Mouse (Mus musculus): ENCODE results near the gene Foxp1. TPM values are rescaled to one million over a fixed set of nuclear protein-coding genes. Genes with fewer than 3 reads are reported as not detected.

Foxp1 gene
- polyA plus RNA-seq, 1 experiment from 2014 or later: 110 TPM

- Histone ChIP-seq H3K36me3 (ENCODE audit: control insufficient read depth, insufficient read depth, low read length) (no peaks in the 10 kb centered on the region), H3K27me3 (ENCODE audit: control insufficient read depth, insufficient read depth, low read length) (no peaks in the 10 kb centered on the region), H3K4me2 (peak overlapping the region; percentile 67), H3K9me3 (replicated peaks; ENCODE audit: control insufficient read depth, low read length) (0 out of 2 replicates have a peak, but pooled peaks cover 2% of the 10 kb centered on the region), H3K9ac (ENCODE audit: low read depth, low read length) (peak overlapping the region; percentile 52; the same call in 1 of the 2 replicates), H3K4me1 (ENCODE audit: control insufficient read depth, insufficient read depth, low read length) (peaks cover 49% of the 10 kb centered on the region), H3K27ac (ENCODE audit: low read depth, low read length) (peak overlapping the region; percentile 96), H3K4me3 (ENCODE audit: low read depth, low read length) (peak overlapping the region; percentile 44)
- WGBS (ENCODE audit: insufficient replicate concordance): 11% methylated on average over 10 of the region's 10 CpGs
- peak; percentile 50 for ATAC-seq (replicated peaks; ENCODE audit: insufficient number of reproducible peaks, low FRiP score, low TSS enrichment)
Observed at GRCm38 (mm10) chr6:99094339-99094989, 428.1 kb downstream of the Foxp1 start.

GRCm38 (mm10) chr6:99093856-99094255, 428.7 kb downstream of the Foxp1 start:
- H3K27me3 ChIP-seq (ENCODE audit: control insufficient read depth, insufficient read depth, low read length): no peaks in the 10 kb centered on the region
- H3K4me2 ChIP-seq: peak overlapping the region; percentile 67
- no peak overlapping the region for H3K4me3 ChIP-seq (ENCODE audit: low read depth, low read length)
- no peak overlapping the region for H3K9ac ChIP-seq (ENCODE audit: low read depth, low read length)
- H3K27ac ChIP-seq (ENCODE audit: low read depth, low read length): peak overlapping the region; percentile 96
- WGBS (ENCODE audit: insufficient replicate concordance): 25% methylated on average over 2 of the region's 2 CpGs
- 0 out of 2 replicates have a peak, but pooled peaks cover 2% of the 10 kb centered on the region for H3K9me3 ChIP-seq (replicated peaks; ENCODE audit: control insufficient read depth, low read length)
- H3K4me1 ChIP-seq (ENCODE audit: control insufficient read depth, insufficient read depth, low read length): peaks cover 49% of the 10 kb centered on the region
- no peak for ATAC-seq (replicated peaks; ENCODE audit: insufficient number of reproducible peaks, low FRiP score, low TSS enrichment)
- H3K36me3 ChIP-seq (ENCODE audit: control insufficient read depth, insufficient read depth, low read length): no peaks in the 10 kb centered on the region

GRCm38 (mm10) chr6:99093208-99093607, 429.3 kb downstream of the Foxp1 start:
- H3K9ac ChIP-seq (ENCODE audit: low read depth, low read length): no peak overlapping the region
- peaks cover 49% of the 10 kb centered on the region for H3K4me1 ChIP-seq (ENCODE audit: control insufficient read depth, insufficient read depth, low read length)
- H3K36me3 ChIP-seq (ENCODE audit: control insufficient read depth, insufficient read depth, low read length): no peaks in the 10 kb centered on the region
- 0 out of 2 replicates have a peak, but pooled peaks cover 2% of the 10 kb centered on the region for H3K9me3 ChIP-seq (replicated peaks; ENCODE audit: control insufficient read depth, low read length)
- H3K4me3 ChIP-seq (ENCODE audit: low read depth, low read length): no peak overlapping the region
- H3K27ac ChIP-seq (ENCODE audit: low read depth, low read length): peak overlapping the region; percentile 71
- peak overlapping the region; percentile 29 for H3K4me2 ChIP-seq
- ATAC-seq (replicated peaks; ENCODE audit: insufficient number of reproducible peaks, low FRiP score, low TSS enrichment): no peak
- WGBS (ENCODE audit: insufficient replicate concordance): 30% methylated on average over 5 of the region's 5 CpGs
- no peaks in the 10 kb centered on the region for H3K27me3 ChIP-seq (ENCODE audit: control insufficient read depth, insufficient read depth, low read length)

DNA sequence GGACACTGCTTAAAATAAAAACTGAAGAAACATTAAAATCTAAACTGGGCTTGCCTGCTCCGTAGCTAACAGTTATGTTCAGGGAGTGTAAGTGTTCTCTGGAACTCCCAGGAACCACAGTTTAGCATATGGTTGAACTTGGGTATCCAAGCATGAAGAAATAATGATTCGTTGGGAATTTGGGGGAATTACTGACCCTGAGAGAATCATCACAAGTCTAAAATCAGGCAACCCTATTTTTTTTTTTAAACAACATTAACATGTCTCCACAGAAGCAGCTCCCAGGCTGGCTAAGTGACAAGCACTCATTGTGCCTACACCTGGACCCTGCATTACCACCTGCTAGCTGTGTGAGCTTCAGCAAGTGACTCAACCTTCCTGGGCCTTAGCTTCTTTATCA, 430.7 kb downstream of the Foxp1 start:
- no peak for ATAC-seq (replicated peaks; ENCODE audit: insufficient number of reproducible peaks, low FRiP score, low TSS enrichment)
- H3K9ac ChIP-seq (ENCODE audit: low read depth, low read length): no peak overlapping the region
- H3K27me3 ChIP-seq (ENCODE audit: control insufficient read depth, insufficient read depth, low read length): no peaks in the 10 kb centered on the region
- WGBS (ENCODE audit: insufficient replicate concordance): 79% methylated on average over 2 of the region's 2 CpGs
- H3K4me3 ChIP-seq (ENCODE audit: low read depth, low read length): no peak overlapping the region
- H3K4me2 ChIP-seq: no peak overlapping the region
- 0 out of 2 replicates have a peak, but pooled peaks cover 2% of the 10 kb centered on the region for H3K9me3 ChIP-seq (replicated peaks; ENCODE audit: control insufficient read depth, low read length)
- H3K4me1 ChIP-seq (ENCODE audit: control insufficient read depth, insufficient read depth, low read length): peaks cover 47% of the 10 kb centered on the region
- H3K36me3 ChIP-seq (ENCODE audit: control insufficient read depth, insufficient read depth, low read length): no peaks in the 10 kb centered on the region
- H3K27ac ChIP-seq (ENCODE audit: low read depth, low read length): no peak overlapping the region

GRCm38 (mm10) chr6:99087598-99087997, 434.9 kb downstream of the Foxp1 start:
- Histone ChIP-seq H3K4me2 (no peak overlapping the region; the same call in 1 of the 2 replicates), H3K27ac (ENCODE audit: low read depth, low read length) (peak overlapping the region; percentile 13; the same call in 1 of the 2 replicates), H3K27me3 (ENCODE audit: control insufficient read depth, insufficient read depth, low read length) (no peaks in the 10 kb centered on the region), H3K4me1 (ENCODE audit: control insufficient read depth, insufficient read depth, low read length) (peaks cover 17% of the 10 kb centered on the region), H3K36me3 (ENCODE audit: control insufficient read depth, insufficient read depth, low read length) (no peaks in the 10 kb centered on the region), H3K9me3 (replicated peaks; ENCODE audit: control insufficient read depth, low read length) (0 out of 2 replicates have a peak, but pooled peaks cover 2% of the 10 kb centered on the region), H3K4me3 (ENCODE audit: low read depth, low read length) (no peak overlapping the region), H3K9ac (ENCODE audit: low read depth, low read length) (no peak overlapping the region)
- no peak for ATAC-seq (replicated peaks; ENCODE audit: insufficient number of reproducible peaks, low FRiP score, low TSS enrichment)
- 55% methylated on average over 7 of the region's 7 CpGs for WGBS (ENCODE audit: insufficient replicate concordance)

DNA sequence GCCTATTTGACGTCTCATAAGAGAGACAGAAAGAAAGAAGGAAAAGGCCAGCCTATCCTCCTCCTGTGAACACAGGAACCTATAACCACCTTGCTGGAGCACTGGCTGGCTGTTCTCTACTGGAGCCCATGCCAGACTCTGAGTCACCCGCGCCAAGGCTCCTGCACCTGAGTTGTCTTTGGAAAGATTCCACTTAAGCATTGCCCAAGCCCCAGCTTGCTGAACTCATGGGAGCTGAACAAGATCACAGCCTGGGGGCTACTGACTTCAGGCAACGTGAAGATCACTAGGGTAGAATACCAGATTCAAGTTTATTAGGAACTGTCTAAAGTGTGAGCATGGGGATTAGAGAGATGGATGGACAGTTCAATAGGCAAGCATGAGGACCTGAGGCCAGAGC, 437.6 kb downstream of the Foxp1 start:
- WGBS (ENCODE audit: insufficient replicate concordance): 86% methylated on average over 4 of the region's 4 CpGs
- no peak overlapping the region for H3K9ac ChIP-seq (ENCODE audit: low read depth, low read length)
- peaks cover 25% of the 10 kb centered on the region for H3K4me1 ChIP-seq (ENCODE audit: control insufficient read depth, insufficient read depth, low read length)
- 0 out of 2 replicates have a peak, but pooled peaks cover 2% of the 10 kb centered on the region for H3K9me3 ChIP-seq (replicated peaks; ENCODE audit: control insufficient read depth, low read length)
- no peak for ATAC-seq (replicated peaks; ENCODE audit: insufficient number of reproducible peaks, low FRiP score, low TSS enrichment)
- H3K4me3 ChIP-seq (ENCODE audit: low read depth, low read length): no peak overlapping the region
- H3K36me3 ChIP-seq (ENCODE audit: control insufficient read depth, insufficient read depth, low read length): no peaks in the 10 kb centered on the region
- no peaks in the 10 kb centered on the region for H3K27me3 ChIP-seq (ENCODE audit: control insufficient read depth, insufficient read depth, low read length)
- H3K27ac ChIP-seq (ENCODE audit: low read depth, low read length): no peak overlapping the region
- H3K4me2 ChIP-seq: no peak overlapping the region

DNA sequence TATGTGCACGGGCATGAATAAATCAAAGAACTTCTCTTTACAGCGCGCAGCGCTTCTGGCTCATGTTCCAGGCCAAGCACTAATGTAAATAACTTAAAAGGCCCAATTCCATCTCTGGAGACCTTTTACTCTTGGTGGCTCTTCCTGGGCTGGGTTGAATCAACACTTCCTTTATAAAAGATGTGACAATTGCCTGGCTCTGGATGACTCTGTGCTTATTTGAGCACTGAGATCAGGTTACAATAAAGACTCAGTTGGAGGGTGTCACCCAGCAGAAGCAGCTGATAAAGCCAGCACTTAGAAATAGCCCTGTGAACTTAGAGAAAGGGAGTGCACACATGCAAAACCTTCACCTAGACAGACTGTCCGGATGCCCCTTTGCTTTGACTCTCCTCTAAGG, 441.3 kb downstream of the Foxp1 start:
- WGBS (ENCODE audit: insufficient replicate concordance): 41% methylated on average over 5 of the region's 5 CpGs
- H3K27ac ChIP-seq (ENCODE audit: low read depth, low read length): peak overlapping the region; percentile 68; the same call in 1 of the 2 replicates
- H3K4me1 ChIP-seq (ENCODE audit: control insufficient read depth, insufficient read depth, low read length): peaks cover 14% of the 10 kb centered on the region
- ATAC-seq (replicated peaks; ENCODE audit: insufficient number of reproducible peaks, low FRiP score, low TSS enrichment): peak; percentile 41; the same call in 1 of the 2 replicates
- no peak overlapping the region for H3K9ac ChIP-seq (ENCODE audit: low read depth, low read length)
- H3K4me3 ChIP-seq (ENCODE audit: low read depth, low read length): no peak overlapping the region
- no peaks in the 10 kb centered on the region for H3K9me3 ChIP-seq (replicated peaks; ENCODE audit: control insufficient read depth, low read length)
- no peaks in the 10 kb centered on the region for H3K27me3 ChIP-seq (ENCODE audit: control insufficient read depth, insufficient read depth, low read length)
- no peaks in the 10 kb centered on the region for H3K36me3 ChIP-seq (ENCODE audit: control insufficient read depth, insufficient read depth, low read length)
- H3K4me2 ChIP-seq: peak overlapping the region; percentile 33

- Histone ChIP-seq H3K4me3 (ENCODE audit: low read depth, low read length) (no peak overlapping the region), H3K4me1 (ENCODE audit: control insufficient read depth, insufficient read depth, low read length) (peaks cover 14% of the 10 kb centered on the region), H3K36me3 (ENCODE audit: control insufficient read depth, insufficient read depth, low read length) (peaks cover 11% of the 10 kb centered on the region), H3K27ac (ENCODE audit: low read depth, low read length) (no peak overlapping the region), H3K4me2 (no peak overlapping the region), H3K9me3 (replicated peaks; ENCODE audit: control insufficient read depth, low read length) (no peaks in the 10 kb centered on the region), H3K27me3 (ENCODE audit: control insufficient read depth, insufficient read depth, low read length) (no peaks in the 10 kb centered on the region), H3K9ac (ENCODE audit: low read depth, low read length) (no peak overlapping the region)
- ATAC-seq (replicated peaks; ENCODE audit: insufficient number of reproducible peaks, low FRiP score, low TSS enrichment): no peak
- WGBS (ENCODE audit: insufficient replicate concordance): 57% methylated on average over 10 of the region's 10 CpGs
Observed at GRCm38 (mm10) chr6:99079041-99079835, 443.3 kb downstream of the Foxp1 start.
